Mouse (Mus musculus) thymus, adult 2 months (tissue): ENCODE results near the gene Plch2.

ENCODE experiments used
- CTCF ChIP-seq: fragments of 200-500 bp; IDR thresholded peaks from 2 replicates; pipeline ENCODE4 v1.5.1; 2012; ENCODE audit warnings: mild to moderate bottlenecking, control low read depth, low read length, moderate library complexity, borderline replicate concordance; ENCODE audit not compliant: control insufficient read depth, poor library complexity, insufficient read depth; ENCODE audit errors: extremely low read depth
- POLR2A ChIP-seq: fragments of 200-500 bp; IDR thresholded peaks from 2 replicates; pipeline ENCODE4 v1.6.1; 2012; ENCODE audit warnings: mild to moderate bottlenecking, low read length, control low read depth, moderate library complexity; ENCODE audit not compliant: control insufficient read depth, poor library complexity, insufficient read depth; ENCODE audit errors: extremely low read depth

GRCm38 (mm10) chr4:155020813-155021212 is 35.8 kb downstream of the Plch2 start:
- TF ChIP-seq CTCF (no peak), POLR2A (no peak)
